Mouse (Mus musculus) hindbrain, embryonic 11.5 days (tissue): ENCODE measurements at regions not wholly inside any gene's neighbourhood (a gene's known extent, or its start where the extent isn't known, plus 50 kb on each side); places are given as distances from the start of the nearest gene placed in this dataset.

Experiments used
- ATAC-seq: fragments of 200-750 bp; cut with Nextera tagmentation; 2 replicates; pipeline ENCODE4 v1.8.0; 2017; ENCODE audit warnings: mild to moderate bottlenecking, moderate TSS enrichment, moderate library complexity; ENCODE audit not compliant: low FRiP score
- DNase-seq: peaks from one replicate; pipeline ENCODE4 v3.0.0-alpha.2; 2015; ENCODE audit warnings: low spot score
- H3K27ac ChIP-seq: fragments of 300-500 bp; sonication (generic); 2 replicates; pipeline ENCODE4 v1.5.1; 2014; ENCODE audit warnings: mild to moderate bottlenecking, low read depth, low read length
- H3K27me3 ChIP-seq: fragments of 300-500 bp; sonication (generic); 2 replicates; pipeline ENCODE4 v1.6.1; 2014; ENCODE audit warnings: mild to moderate bottlenecking, low read length, moderate library complexity, mixed read lengths; ENCODE audit not compliant: control insufficient read depth, insufficient read depth
- H3K36me3 ChIP-seq: fragments of 300-500 bp; sonication (generic); 2 replicates; pipeline ENCODE4 v1.6.1; 2014; ENCODE audit warnings: mild to moderate bottlenecking, low read length, moderate library complexity, mixed read lengths; ENCODE audit not compliant: control insufficient read depth, insufficient read depth
- H3K4me1 ChIP-seq: fragments of 300-500 bp; sonication (generic); replicated peaks from 2 replicates; pipeline ENCODE4 v1.6.1; 2014; ENCODE audit warnings: low read length, mixed read lengths; ENCODE audit not compliant: control insufficient read depth, insufficient read depth
- H3K4me2 ChIP-seq: fragments of 300-500 bp; sonication (generic); replicated peaks from 2 replicates; pipeline ENCODE4 v1.6.1; 2014; ENCODE audit warnings: mild to moderate bottlenecking, low read depth, low read length
- H3K4me3 ChIP-seq: fragments of 300-500 bp; sonication (generic); 2 replicates; pipeline ENCODE4 v1.5.1; 2014; ENCODE audit warnings: low read depth, low read length
- H3K9ac ChIP-seq: fragments of 300-500 bp; sonication (generic); 2 replicates; pipeline ENCODE4 v1.6.1; 2014; ENCODE audit warnings: low read depth, low read length
- H3K9me3 ChIP-seq: fragments of 300-500 bp; sonication (generic); 2 replicates; pipeline ENCODE4 v1.6.1; 2016; ENCODE audit warnings: low read length; ENCODE audit not compliant: control insufficient read depth
- WGBS: fragments of 180-500 bp; shearing (Covaris S2); extraction: QIAGEN DNeasy Blood & Tissue Kit; methylation state at CpG from one replicate; pipeline ENCODE4 v1.1.7; 2014; 5-methylcytosine and 5-hydroxymethylcytosine counted together

GRCm38 (mm10) chr7:66532596-66532995 is 105.3 kb upstream of the Aldh1a3 start:
- WGBS: 84% methylated on average over 6 of the region's 6 CpGs
- no peak overlapping the region for H3K27ac ChIP-seq
- no peaks in the 10 kb centered on the region for H3K36me3 ChIP-seq
- no peak overlapping the region for H3K9ac ChIP-seq
- H3K4me2 ChIP-seq: no peak overlapping the region
- H3K4me3 ChIP-seq: no peak overlapping the region
- no peak for ATAC-seq
- H3K27me3 ChIP-seq: no peaks in the 10 kb centered on the region
- H3K4me1 ChIP-seq: no peaks in the 10 kb centered on the region
- no peak for DNase-seq
- no peaks in the 10 kb centered on the region for H3K9me3 ChIP-seq

- no peak for DNase-seq
- Histone ChIP-seq H3K9ac (no peak overlapping the region), H3K4me2 (no peak overlapping the region), H3K4me1 (no peaks in the 10 kb centered on the region), H3K9me3 (no peaks in the 10 kb centered on the region), H3K4me3 (no peak overlapping the region), H3K36me3 (no peaks in the 10 kb centered on the region), H3K27me3 (no peaks in the 10 kb centered on the region), H3K27ac (no peak overlapping the region)
- WGBS: 89% methylated on average over 8 of the region's 8 CpGs
- no peak for ATAC-seq
These were observed 104.7 kb upstream of the Aldh1a3 start for GRCm38 (mm10) chr7:66532048-66532447.

- Histone ChIP-seq H3K27ac (no peak overlapping the region), H3K9me3 (no peaks in the 10 kb centered on the region), H3K4me3 (no peak overlapping the region), H3K9ac (no peak overlapping the region), H3K36me3 (no peaks in the 10 kb centered on the region), H3K4me2 (no peak overlapping the region), H3K4me1 (no peaks in the 10 kb centered on the region), H3K27me3 (no peaks in the 10 kb centered on the region)
- no peak for ATAC-seq
- WGBS: 61% methylated on average over 7 of the region's 7 CpGs
- no peak for DNase-seq
These were observed 103.8 kb upstream of the Aldh1a3 start for GRCm38 (mm10) chr7:66531111-66531510.

- no peaks in the 10 kb centered on the region for H3K36me3 ChIP-seq
- whole genome bisulfite sequencing: 72% methylated on average over 4 of the region's 4 CpGs
- H3K4me2 ChIP-seq: no peak overlapping the region
- H3K4me1 ChIP-seq: no peaks in the 10 kb centered on the region
- no peak for ATAC-seq
- no peak overlapping the region for H3K27ac ChIP-seq
- no peak overlapping the region for H3K4me3 ChIP-seq
- H3K9ac ChIP-seq: no peak overlapping the region
- DNase-seq: no peak
- H3K9me3 ChIP-seq: no peaks in the 10 kb centered on the region
- H3K27me3 ChIP-seq: no peaks in the 10 kb centered on the region
These were observed 101.6 kb upstream of the Aldh1a3 start for GRCm38 (mm10) chr7:66528881-66529280.

- Histone ChIP-seq H3K36me3 (no peaks in the 10 kb centered on the region), H3K9ac (no peak overlapping the region), H3K27me3 (no peaks in the 10 kb centered on the region), H3K4me2 (no peak overlapping the region), H3K27ac (no peak overlapping the region), H3K4me1 (no peaks in the 10 kb centered on the region), H3K4me3 (no peak overlapping the region), H3K9me3 (no peaks in the 10 kb centered on the region)
- no peak for ATAC-seq
- WGBS: 63% methylated on average over 7 of the region's 7 CpGs
- DNase-seq: no peak
These were observed 96.6 kb upstream of the Aldh1a3 start for GRCm38 (mm10) chr7:66523959-66524358.

GRCm38 (mm10) chr7:66521522-66521921 is 94.2 kb upstream of the Aldh1a3 start:
- no peak overlapping the region for H3K4me2 ChIP-seq
- WGBS: 90% methylated on average over 2 of the region's 2 CpGs
- no peak overlapping the region for H3K9ac ChIP-seq
- no peak overlapping the region for H3K4me3 ChIP-seq
- no peak for DNase-seq
- no peaks in the 10 kb centered on the region for H3K36me3 ChIP-seq
- ATAC-seq: no peak
- H3K4me1 ChIP-seq: no peaks in the 10 kb centered on the region
- no peaks in the 10 kb centered on the region for H3K9me3 ChIP-seq
- no peak overlapping the region for H3K27ac ChIP-seq
- H3K27me3 ChIP-seq: no peaks in the 10 kb centered on the region

GRCm38 (mm10) chr7:66516143-66516542 is 88.8 kb upstream of the Aldh1a3 start:
- no peak for ATAC-seq
- Histone ChIP-seq H3K9ac (no peak overlapping the region), H3K4me1 (no peaks in the 10 kb centered on the region), H3K4me3 (no peak overlapping the region), H3K9me3 (no peaks in the 10 kb centered on the region), H3K4me2 (no peak overlapping the region), H3K36me3 (no peaks in the 10 kb centered on the region), H3K27ac (no peak overlapping the region), H3K27me3 (no peaks in the 10 kb centered on the region)
- 45% methylated on average over 4 of the region's 4 CpGs for WGBS
- DNase-seq: no peak

- Histone ChIP-seq H3K27ac (no peak overlapping the region), H3K9ac (no peak overlapping the region), H3K27me3 (no peaks in the 10 kb centered on the region), H3K4me3 (no peak overlapping the region), H3K9me3 (no peaks in the 10 kb centered on the region), H3K36me3 (no peaks in the 10 kb centered on the region), H3K4me1 (no peaks in the 10 kb centered on the region), H3K4me2 (no peak overlapping the region)
- WGBS: 76% methylated on average over 3 of the region's 3 CpGs
- DNase-seq: no peak
- no peak for ATAC-seq
These were observed 86.1 kb upstream of the Aldh1a3 start for GRCm38 (mm10) chr7:66513411-66513810.

GRCm38 (mm10) chr7:66505734-66506133 is 78.4 kb upstream of the Aldh1a3 start:
- Histone ChIP-seq H3K27ac (no peak overlapping the region), H3K36me3 (no peaks in the 10 kb centered on the region), H3K9me3 (no peaks in the 10 kb centered on the region), H3K27me3 (no peaks in the 10 kb centered on the region), H3K9ac (no peak overlapping the region), H3K4me1 (no peaks in the 10 kb centered on the region), H3K4me3 (no peak overlapping the region), H3K4me2 (no peak overlapping the region)
- ATAC-seq: no peak
- DNase-seq: no peak
- 81% methylated on average over 2 of the region's 2 CpGs for WGBS
